Mouse (Mus musculus) embryonic fibroblast, embryonic 13.5 days (primary cell): Measurements from ENCODE around the gene Schip1.

ENCODE experiments used
- CTCF ChIP-seq: IDR thresholded peaks from 2 replicates; pipeline ENCODE4 v1.5.1; 2011; ENCODE audit warnings: mild to moderate bottlenecking, control low read depth, low read length, moderate library complexity, borderline replicate concordance; ENCODE audit not compliant: insufficient read depth
- POLR2A ChIP-seq: IDR thresholded peaks from 2 replicates; pipeline ENCODE4 v1.6.1; 2011; ENCODE audit warnings: low read depth, mild to moderate bottlenecking, control low read depth, low read length, moderate library complexity

DNA sequence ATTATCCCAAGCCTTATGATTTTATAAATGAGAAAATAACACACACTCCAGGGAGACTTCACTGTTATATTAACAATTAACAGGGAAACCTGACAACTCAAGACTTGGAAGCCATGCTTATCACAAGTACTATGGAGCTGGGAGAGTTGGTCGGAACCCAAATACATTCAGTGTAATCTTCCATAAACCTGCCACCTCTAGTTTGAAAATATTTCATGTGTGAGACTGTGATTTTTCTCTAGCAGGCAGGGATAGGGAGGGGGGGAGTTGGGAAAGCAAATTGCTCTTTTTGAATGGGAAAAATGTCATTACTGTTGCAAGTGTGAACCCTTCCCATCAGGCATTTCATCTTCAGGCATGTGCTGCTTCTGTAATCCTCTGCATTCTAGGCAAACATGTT, 132.3 kb downstream of the Schip1 start:
- no peak for TF ChIP-seq POLR2A
- no peak for TF ChIP-seq CTCF
